Mouse (Mus musculus) liver, embryonic 13.5 days (tissue): ENCODE data around the gene Cyp4f39. TPM values are rescaled to one million over a fixed set of nuclear protein-coding genes. Genes with fewer than 3 reads are reported as not detected.

Experiments used
- ATAC-seq: fragments of 200-750 bp; cut with Nextera tagmentation; 2 replicates; pipeline ENCODE4 v1.8.0; 2017; ENCODE audit warnings: low read depth, mild to moderate bottlenecking, moderate number of reproducible peaks, moderate library complexity
- DNase-seq: peaks from one replicate; pipeline ENCODE4 v3.0.0; 2022
- H3K27ac ChIP-seq: fragments of 300-500 bp; sonication (generic); 2 replicates; pipeline ENCODE4 v1.5.1; 2015; ENCODE audit warnings: moderate library complexity, mild to moderate bottlenecking, inconsistent platforms
- H3K27me3 ChIP-seq: fragments of 300-500 bp; sonication (generic); 2 replicates; pipeline ENCODE4 v1.6.1; 2015; ENCODE audit warnings: mild to moderate bottlenecking, inconsistent platforms
- H3K36me3 ChIP-seq: fragments of 300-500 bp; sonication (generic); 2 replicates; pipeline ENCODE4 v1.6.1; 2015; ENCODE audit warnings: mild to moderate bottlenecking, inconsistent platforms
- H3K4me1 ChIP-seq: fragments of 300-500 bp; sonication (generic); replicated peaks from 2 replicates; pipeline ENCODE4 v1.6.1; 2015; ENCODE audit warnings: inconsistent platforms
- H3K4me2 ChIP-seq: fragments of 300-500 bp; sonication (generic); 2 replicates; pipeline ENCODE4 v1.6.1; 2015; ENCODE audit warnings: inconsistent platforms, mild to moderate bottlenecking, moderate library complexity
- H3K4me3 ChIP-seq: fragments of 300-500 bp; sonication (generic); replicated peaks from 2 replicates; pipeline ENCODE4 v1.5.1; 2015; ENCODE audit warnings: mild to moderate bottlenecking, inconsistent platforms
- H3K9ac ChIP-seq: fragments of 300-500 bp; sonication (generic); 2 replicates; pipeline ENCODE4 v1.6.1; 2015; ENCODE audit warnings: mild to moderate bottlenecking, inconsistent platforms
- H3K9me3 ChIP-seq: fragments of 300-500 bp; sonication (generic); replicated peaks from 2 replicates; pipeline ENCODE4 v1.6.1; 2016; ENCODE audit warnings: inconsistent platforms
- WGBS: fragments of 180-500 bp; shearing (Covaris S2); methylation state at CpG from one replicate; pipeline ENCODE4 v1.1.7; 2015; ENCODE audit not compliant: insufficient replicate concordance; 5-methylcytosine and 5-hydroxymethylcytosine counted together
- polyA plus RNA-seq: library from polyadenylated mRNA; unstranded; fragments of >200 nt; fragmentation: Nextera tagmentation; extraction: Ambion mirVana; gene quantifications from 2 replicates; pipeline ENCODE4 v1.2.1, GENCODE M21; 2015

Cyp4f39 gene
- 0.46 and 1.0 TPM in 2 replicates for polyA plus RNA-seq

DNA sequence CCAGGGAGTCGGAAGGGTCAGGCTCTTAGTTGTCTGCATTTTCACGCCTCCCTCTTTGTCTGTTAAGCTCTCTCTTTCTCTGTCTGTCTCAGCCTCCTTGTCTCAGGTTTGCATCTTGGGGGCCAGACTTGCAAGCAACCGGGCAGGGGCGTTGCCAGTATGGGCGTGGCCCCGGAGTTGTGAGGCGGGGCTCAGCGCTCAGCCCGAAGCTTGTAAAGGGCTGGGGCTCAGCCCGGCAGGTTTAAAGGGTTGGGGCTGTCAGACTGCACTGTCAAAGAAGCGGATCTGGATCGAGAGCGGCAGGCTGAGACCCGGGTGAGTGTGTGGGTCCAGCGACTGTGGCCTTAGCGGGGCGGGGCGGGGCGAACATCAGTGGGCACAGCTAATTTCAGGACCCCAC, at the start of gene Cyp4f39:
TSS of gene Cyp4f39 (plus strand) at position 242 of the 400 bp plus-strand sequence.
- H3K4me2 ChIP-seq, result peak within 1 kb of the TSS; percentile 63
- peak within 1 kb of the TSS; percentile 41 for H3K4me3 ChIP-seq
- DNase-seq (peak; percentile 57), ATAC-seq (peak; percentile 66)
- H3K4me1 ChIP-seq, result peaks cover 44% of the 10 kb centered on the region
- 3% methylated on average over 19 of the region's 19 CpGs for WGBS
- peak within 1 kb of the TSS; percentile 41 for H3K9ac ChIP-seq
- no peaks in the 10 kb centered on the region for H3K36me3 ChIP-seq
- no peak within 1 kb of the TSS for H3K27ac ChIP-seq
- H3K27me3 ChIP-seq, result peaks cover 36% of the 10 kb centered on the region
- no peaks in the 10 kb centered on the region; the same call in 1 of the 2 replicates for H3K9me3 ChIP-seq

DNA sequence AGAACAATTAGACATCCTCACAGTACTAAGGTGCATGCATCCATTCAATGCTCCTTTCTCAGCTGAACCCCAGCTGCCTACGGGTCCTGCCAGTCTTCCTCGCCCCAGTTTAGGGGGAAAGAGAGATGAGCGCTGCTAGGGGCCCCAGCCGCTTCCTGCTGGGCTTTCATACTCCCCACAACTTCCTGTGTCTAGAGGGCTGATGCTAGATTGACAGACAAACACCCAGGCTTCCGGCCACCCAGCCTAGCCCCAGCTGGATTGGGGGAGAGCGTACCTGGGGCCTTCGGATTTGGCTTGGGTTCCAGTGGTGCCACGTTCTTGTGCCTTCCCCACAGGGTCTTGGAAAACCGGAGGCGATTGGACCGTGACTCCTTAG, 49.8 kb upstream of the Cyp4f39 start:
- ATAC-seq (peak; percentile 81), DNase-seq (peak; percentile 36)
- 29% methylated on average over 11 of the region's 11 CpGs for WGBS
- peaks cover 26% of the 10 kb centered on the region for H3K4me1 ChIP-seq
- H3K4me2 ChIP-seq, result peak overlapping the region; percentile 71
- peak overlapping the region; percentile 66 for H3K9ac ChIP-seq
- H3K4me3 ChIP-seq, result peak overlapping the region; percentile 59
- H3K36me3 ChIP-seq, result no peaks in the 10 kb centered on the region
- H3K9me3 ChIP-seq, result no peaks in the 10 kb centered on the region
- 0 out of 2 replicates have a peak, but pooled peaks cover 6% of the 10 kb centered on the region for H3K27me3 ChIP-seq
- H3K27ac ChIP-seq, result no peak overlapping the region

DNA sequence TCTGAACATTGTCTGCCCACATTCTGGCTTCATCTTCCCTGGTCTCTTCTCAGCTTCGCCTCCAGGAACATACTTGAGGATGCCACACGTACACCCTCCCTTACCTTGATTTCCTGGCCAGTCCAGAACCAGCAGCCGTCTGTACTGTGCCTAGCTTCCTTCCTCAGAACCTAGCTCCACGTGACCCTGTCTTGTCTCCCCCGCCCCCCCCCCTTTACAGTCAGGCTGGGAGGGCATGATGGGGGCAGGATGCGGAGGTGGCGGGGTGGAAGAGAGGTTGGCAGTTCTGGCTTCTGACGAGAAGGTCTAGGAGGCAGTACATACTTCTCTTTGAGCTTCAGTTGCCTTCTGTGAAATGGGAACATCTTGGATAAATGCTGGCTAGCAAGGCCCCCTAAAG, 49.1 kb upstream of the Cyp4f39 start, which contains the start of gene Rasal3:
TSS of gene Rasal3 (minus strand) at position 167 of the 400 bp plus-strand sequence.
- DNase-seq, result no peak
- Histone ChIP-seq H3K4me2 (peak within 1 kb of the TSS; percentile 71), H3K9ac (peak within 1 kb of the TSS; percentile 66), H3K27me3 (no peaks in the 10 kb centered on the region), H3K27ac (peak within 1 kb of the TSS; percentile 29), H3K4me3 (peak within 1 kb of the TSS; percentile 59), H3K4me1 (peaks cover 26% of the 10 kb centered on the region), H3K36me3 (no peaks in the 10 kb centered on the region), H3K9me3 (no peaks in the 10 kb centered on the region)
- 0 out of 2 replicates have a peak, but pooled peaks have one; percentile 47 for ATAC-seq
- 29% methylated on average over 8 of the region's 8 CpGs for WGBS

DNA sequence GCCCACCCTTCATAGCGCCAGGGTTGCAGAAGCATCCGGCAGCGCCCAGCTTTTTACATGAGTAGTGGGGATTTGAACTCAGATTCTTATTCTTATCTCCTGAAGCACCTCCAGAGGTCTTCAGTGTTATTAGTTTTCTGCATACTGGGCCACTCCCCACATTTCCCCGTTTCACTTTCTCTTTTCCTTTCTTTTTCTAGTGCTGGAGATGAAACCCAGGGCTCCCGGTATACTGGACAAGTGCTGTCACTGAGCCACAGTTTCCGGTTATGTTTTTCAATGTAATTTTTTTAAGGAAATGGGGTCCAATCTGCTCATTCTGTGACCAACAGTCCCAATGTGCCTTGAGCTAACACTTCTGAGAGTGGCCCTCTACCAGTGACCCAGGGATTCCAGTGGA, 40.6 kb upstream of the Cyp4f39 start:
- Histone ChIP-seq H3K27ac (no peak overlapping the region), H3K9me3 (no peaks in the 10 kb centered on the region), H3K4me3 (no peak overlapping the region), H3K36me3 (no peaks in the 10 kb centered on the region), H3K4me1 (no peaks in the 10 kb centered on the region), H3K27me3 (0 out of 2 replicates have a peak, but pooled peaks cover 3% of the 10 kb centered on the region), H3K4me2 (no peak overlapping the region), H3K9ac (no peak overlapping the region)
- WGBS, result 69% methylated on average over 6 of the region's 6 CpGs
- DNase-seq, result no peak
- no peak for ATAC-seq

DNA sequence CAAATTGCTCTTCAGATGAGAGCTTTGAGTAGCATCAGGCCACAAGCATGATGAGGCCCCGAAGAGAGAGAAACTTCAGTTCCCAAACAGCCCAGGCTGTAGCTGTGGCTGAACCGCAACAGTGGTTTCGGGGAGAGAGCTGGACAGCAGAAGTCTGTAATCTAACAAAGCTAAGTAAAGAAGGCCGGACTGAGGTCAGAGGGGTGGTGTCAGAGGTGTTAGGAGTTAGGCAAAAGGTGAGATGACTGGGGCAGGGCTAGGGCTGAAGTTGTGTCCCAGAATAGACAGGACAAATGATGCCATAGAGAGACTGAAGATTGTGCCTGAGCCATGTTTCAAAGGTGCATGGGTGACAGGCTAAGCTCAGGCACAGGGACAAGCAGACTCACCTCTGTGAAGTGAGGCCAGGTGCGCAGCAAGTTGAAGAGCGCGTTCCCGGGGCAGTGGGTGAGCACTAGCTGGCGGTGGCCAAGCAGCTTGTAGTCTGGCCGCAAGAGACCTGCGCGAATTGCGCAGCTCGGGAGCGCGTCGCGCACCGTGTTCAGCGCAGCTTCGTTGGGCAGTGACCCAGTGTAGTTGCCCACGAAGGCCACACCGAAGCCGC, 37.0 kb upstream of the Cyp4f39 start:
- H3K4me2 ChIP-seq, result peak overlapping the region; percentile 21; the same call in 1 of the 2 replicates
- WGBS, result 61% methylated on average over 24 of the region's 24 CpGs
- no peak overlapping the region for H3K27ac ChIP-seq
- no peaks in the 10 kb centered on the region for H3K36me3 ChIP-seq
- no peak overlapping the region for H3K9ac ChIP-seq
- H3K4me1 ChIP-seq, result 0 out of 2 replicates have a peak, but pooled peaks cover 4% of the 10 kb centered on the region
- DNase-seq (no peak), ATAC-seq (no peak)
- H3K4me3 ChIP-seq, result no peak overlapping the region
- H3K9me3 ChIP-seq, result no peaks in the 10 kb centered on the region
- H3K27me3 ChIP-seq, result 0 out of 2 replicates have a peak, but pooled peaks cover 3% of the 10 kb centered on the region

DNA sequence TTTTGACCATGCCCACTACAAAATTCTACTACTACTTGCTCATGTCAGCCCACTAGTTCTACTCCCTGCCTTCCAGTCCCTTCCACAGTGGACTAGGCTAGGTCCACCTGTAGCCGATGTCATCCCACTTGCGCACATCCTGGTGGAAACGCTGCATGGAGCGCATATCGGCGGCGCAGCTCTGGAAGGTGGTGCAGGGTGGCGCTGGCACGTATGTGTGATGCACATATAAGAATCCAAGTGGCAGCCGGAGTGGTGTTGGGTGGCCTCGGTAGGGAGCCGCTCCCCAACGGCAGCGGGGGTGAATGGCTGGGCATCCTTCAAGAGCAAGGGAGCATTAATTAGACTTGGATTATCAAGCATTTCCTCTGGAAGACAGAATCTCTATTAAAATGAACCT, 35.8 kb upstream of the Cyp4f39 start:
- Histone ChIP-seq H3K9ac (no peak overlapping the region), H3K9me3 (no peaks in the 10 kb centered on the region), H3K4me1 (0 out of 2 replicates have a peak, but pooled peaks cover 7% of the 10 kb centered on the region), H3K4me2 (no peak overlapping the region), H3K4me3 (no peak overlapping the region), H3K27ac (no peak overlapping the region), H3K27me3 (0 out of 2 replicates have a peak, but pooled peaks cover 3% of the 10 kb centered on the region), H3K36me3 (no peaks in the 10 kb centered on the region)
- no peak for DNase-seq
- ATAC-seq, result no peak
- 90% methylated on average over 14 of the region's 14 CpGs for WGBS

DNA sequence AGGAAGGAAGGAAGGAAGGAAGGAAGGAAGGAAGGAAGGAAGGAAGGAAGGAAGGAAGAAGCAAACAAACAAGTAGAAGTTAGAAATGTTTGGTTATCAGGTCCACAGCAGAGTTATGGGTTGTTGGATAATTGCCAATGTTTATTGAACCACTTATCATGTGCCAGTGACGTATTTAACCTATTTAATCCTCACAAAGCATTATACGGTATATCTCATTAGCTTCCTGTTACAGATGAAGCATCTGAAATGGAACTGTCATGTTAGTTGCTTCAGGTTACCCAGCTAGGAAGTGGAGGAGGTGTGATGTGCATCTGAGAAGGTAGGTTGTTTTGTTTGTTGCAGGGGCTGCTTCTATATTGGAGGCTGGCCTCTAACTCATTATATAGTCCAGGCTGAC, 32.5 kb upstream of the Cyp4f39 start:
- no peak for ATAC-seq
- Histone ChIP-seq H3K36me3 (no peaks in the 10 kb centered on the region), H3K27ac (no peak overlapping the region), H3K4me1 (peaks cover 10% of the 10 kb centered on the region; the same call in 1 of the 2 replicates), H3K4me2 (no peak overlapping the region), H3K27me3 (0 out of 2 replicates have a peak, but pooled peaks cover 3% of the 10 kb centered on the region), H3K9ac (no peak overlapping the region), H3K4me3 (no peak overlapping the region), H3K9me3 (no peaks in the 10 kb centered on the region)
- WGBS, result 50% methylated on average over 2 of the region's 2 CpGs
- DNase-seq, result no peak

DNA sequence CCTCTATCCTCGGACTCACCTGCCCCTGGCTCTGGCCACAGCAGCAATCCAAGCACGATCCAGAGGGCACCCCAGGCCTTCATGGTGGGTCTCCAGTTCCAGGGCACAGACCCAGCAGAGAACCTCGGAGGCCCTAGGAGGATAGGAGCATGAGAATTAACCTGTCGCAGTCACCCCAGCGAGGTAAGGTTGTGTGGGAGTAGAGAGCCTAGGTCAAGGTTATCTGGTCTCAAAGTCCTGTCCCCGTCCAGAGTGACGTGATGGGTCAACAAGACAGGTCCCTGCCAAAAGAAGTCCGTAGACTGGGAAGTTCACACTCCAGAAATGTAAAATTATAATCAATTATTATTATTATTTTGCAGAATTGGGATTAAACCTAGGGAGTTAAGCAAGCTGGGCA, 31.7 kb upstream of the Cyp4f39 start:
- Histone ChIP-seq H3K36me3 (no peaks in the 10 kb centered on the region), H3K27me3 (0 out of 2 replicates have a peak, but pooled peaks cover under 1% of the 10 kb centered on the region), H3K4me2 (0 out of 2 replicates have a peak overlapping the region, but pooled peaks have one; percentile 6), H3K27ac (no peak overlapping the region), H3K9me3 (no peaks in the 10 kb centered on the region), H3K4me1 (peaks cover 10% of the 10 kb centered on the region; the same call in 1 of the 2 replicates), H3K9ac (no peak overlapping the region), H3K4me3 (no peak overlapping the region)
- 69% methylated on average over 8 of the region's 8 CpGs for WGBS
- ATAC-seq (0 out of 2 replicates have a peak, but pooled peaks have one; percentile 26), DNase-seq (no peak)

DNA sequence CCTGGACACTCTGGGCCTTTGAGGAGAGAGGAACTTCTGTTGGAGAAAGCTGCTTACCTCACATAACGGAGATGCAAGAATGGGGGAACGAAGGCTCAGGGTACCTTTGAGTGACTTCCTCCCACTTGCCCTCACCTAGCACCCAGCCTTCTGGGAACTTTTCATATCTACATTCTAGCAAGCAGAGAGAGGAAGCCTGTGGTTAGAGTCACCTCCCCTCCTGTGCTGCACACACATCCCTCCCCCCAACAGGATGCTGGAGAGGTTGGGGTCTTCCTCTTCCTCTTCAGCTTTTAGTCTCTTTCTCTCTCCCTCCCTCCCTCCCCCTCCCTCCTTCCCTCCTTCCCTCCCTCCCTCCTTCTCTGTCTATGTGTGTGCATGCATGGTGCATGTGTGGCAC, 28.5 kb upstream of the Cyp4f39 start, which contains the start of gene Pglyrp2:
TSS of gene Pglyrp2 (minus strand) at position 134 of the 400 bp plus-strand sequence.
- Histone ChIP-seq H3K9me3 (no peaks in the 10 kb centered on the region), H3K27me3 (no peaks in the 10 kb centered on the region), H3K36me3 (no peaks in the 10 kb centered on the region), H3K4me1 (peaks cover 10% of the 10 kb centered on the region), H3K27ac (no peak within 1 kb of the TSS), H3K4me3 (no peak within 1 kb of the TSS), H3K4me2 (no peak within 1 kb of the TSS), H3K9ac (no peak within 1 kb of the TSS)
- no peak for DNase-seq
- WGBS, result 18% methylated on average over 2 of the region's 2 CpGs
- ATAC-seq, result no peak

DNA sequence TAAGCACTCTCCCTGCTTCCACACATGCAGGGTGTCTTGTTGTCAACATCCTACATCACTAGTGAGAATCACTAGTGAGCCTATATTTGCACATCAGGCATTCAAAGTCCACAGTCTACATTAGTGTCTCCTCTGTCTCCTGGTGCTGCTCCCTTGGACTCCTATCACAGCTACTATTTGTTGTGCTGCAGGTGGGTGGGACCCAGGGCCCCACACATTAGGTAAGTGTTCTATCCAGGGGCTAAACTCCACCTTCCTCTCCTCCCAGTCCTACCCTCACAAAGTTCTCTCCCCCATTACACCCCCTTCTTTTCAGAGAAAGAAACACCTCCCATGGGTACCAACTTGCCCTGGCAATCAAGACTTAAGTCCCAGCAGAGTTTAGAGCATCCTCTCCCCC, 25.9 kb upstream of the Cyp4f39 start:
- ATAC-seq (peak; percentile 61), DNase-seq (no peak)
- H3K27ac ChIP-seq, result no peak overlapping the region
- no peak overlapping the region for H3K4me3 ChIP-seq
- no peaks in the 10 kb centered on the region for H3K9me3 ChIP-seq
- H3K36me3 ChIP-seq, result no peaks in the 10 kb centered on the region
- peaks cover 3% of the 10 kb centered on the region for H3K4me1 ChIP-seq
- no peak overlapping the region for H3K9ac ChIP-seq
- H3K27me3 ChIP-seq, result no peaks in the 10 kb centered on the region
- H3K4me2 ChIP-seq, result no peak overlapping the region

DNA sequence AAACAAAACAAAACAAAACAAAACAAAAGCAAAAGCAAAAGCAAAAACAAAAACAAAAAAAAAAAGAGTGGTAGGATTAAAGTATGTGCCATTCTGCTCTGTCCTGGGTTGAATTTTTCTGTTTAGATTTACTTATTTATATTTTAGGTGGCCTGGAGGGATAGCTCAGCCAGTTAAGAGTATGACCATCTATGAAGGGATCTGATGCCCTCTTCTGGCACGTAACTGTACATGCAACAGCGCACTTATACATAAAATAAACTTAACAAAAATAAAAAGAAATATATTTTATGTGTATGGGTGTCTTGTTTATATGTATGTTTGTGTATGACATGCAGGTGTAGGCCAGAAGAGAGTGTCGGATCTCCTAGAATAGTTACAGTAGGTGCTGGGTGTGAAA, 20.6 kb upstream of the Cyp4f39 start:
- WGBS, result 50% methylated on average over 3 of the region's 3 CpGs
- no peaks in the 10 kb centered on the region for H3K9me3 ChIP-seq
- H3K36me3 ChIP-seq, result no peaks in the 10 kb centered on the region
- no peak overlapping the region for H3K27ac ChIP-seq
- no peak overlapping the region for H3K9ac ChIP-seq
- ATAC-seq, result no peak
- DNase-seq, result no peak
- no peak overlapping the region for H3K4me3 ChIP-seq
- no peaks in the 10 kb centered on the region for H3K4me1 ChIP-seq
- H3K4me2 ChIP-seq, result no peak overlapping the region
- H3K27me3 ChIP-seq, result no peaks in the 10 kb centered on the region

DNA sequence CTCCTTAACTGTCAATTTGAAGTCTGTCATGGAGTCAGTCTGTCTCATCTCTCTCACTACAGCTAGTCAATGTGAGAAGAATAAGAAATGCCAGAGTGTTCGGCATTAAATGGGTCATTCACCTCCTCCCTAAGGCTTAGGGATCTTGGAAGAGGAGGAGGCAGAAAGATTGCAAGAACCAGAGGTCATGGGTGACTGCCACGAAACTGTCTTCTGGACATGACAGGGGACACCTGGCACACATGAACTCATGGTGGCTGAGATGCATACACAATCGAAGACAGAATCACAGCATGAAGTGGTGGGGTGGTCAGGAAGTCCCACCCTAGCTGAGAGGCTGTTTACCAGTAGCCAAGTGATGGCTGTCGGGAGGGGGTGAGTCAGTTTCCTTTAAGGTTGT, 18.2 kb upstream of the Cyp4f39 start:
- DNase-seq, result no peak
- Histone ChIP-seq H3K36me3 (no peaks in the 10 kb centered on the region), H3K9me3 (no peaks in the 10 kb centered on the region), H3K27ac (no peak overlapping the region), H3K4me2 (no peak overlapping the region), H3K9ac (no peak overlapping the region), H3K4me1 (no peaks in the 10 kb centered on the region), H3K4me3 (no peak overlapping the region), H3K27me3 (no peaks in the 10 kb centered on the region)
- 41% methylated on average over 4 of the region's 4 CpGs for WGBS
- no peak for ATAC-seq
